Mouse (Mus musculus) brain, embryonic 14.5 days (tissue): ENCODE data around the gene Apela.

ENCODE experiments used
- CTCF ChIP-seq: fragments of 200-500 bp; IDR thresholded peaks from 2 replicates; pipeline ENCODE4 v1.5.1; 2012; ENCODE audit warnings: inconsistent platforms, mild to moderate bottlenecking, moderate library complexity, borderline replicate concordance; ENCODE audit not compliant: insufficient read depth, insufficient read length; ENCODE audit errors: extremely low read depth
- POLR2A ChIP-seq: fragments of 200-500 bp; IDR thresholded peaks from 2 replicates; pipeline ENCODE4 v1.6.1; 2012; ENCODE audit warnings: mild to moderate bottlenecking, inconsistent platforms, borderline replicate concordance; ENCODE audit not compliant: poor library complexity, insufficient read depth, insufficient read length, severe bottlenecking; ENCODE audit errors: extremely low read depth

DNA sequence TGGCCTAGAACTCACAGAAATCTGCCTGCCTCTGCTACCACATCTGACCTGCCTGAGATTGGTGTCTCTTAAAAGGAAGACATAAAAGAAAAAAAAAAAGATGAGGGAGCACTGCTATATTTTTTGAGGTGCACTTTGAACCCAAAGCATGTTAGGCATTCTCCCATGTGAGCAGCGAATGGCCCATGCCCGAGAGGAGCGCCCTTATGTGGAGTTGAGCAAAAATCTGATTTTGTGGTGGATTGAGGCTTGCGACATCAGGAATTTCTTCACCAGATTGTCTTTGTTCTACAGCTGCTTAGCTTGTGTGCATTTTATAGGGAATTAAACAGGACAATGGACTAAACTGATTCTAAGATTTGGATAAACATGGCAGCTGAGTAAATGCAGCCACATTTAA lies 10.1 kb upstream of the Apela start:
- TF ChIP-seq CTCF (no peak), POLR2A (no peak)
